Comparison of ENCODE assay signal across 10 mouse cellular contexts in genomic region chr4:57829131-57829530, GRCm38 (mm10).
"Had no signal": no experiment of that assay in that cellular context is flagged by ENCODE, and none has a peak within 500 bp of the region (broad histone marks: within the 10 kb centered on the region; RNA-seq: fewer than 3 reads in every experiment).

No protein-coding gene starts in this region.

- H3K9me3 ChIP-seq: liver, embryonic 15.5 days; lung, embryonic 15.5 days; midbrain, embryonic 12.5 days; stomach, embryonic 15.5 days had no signal

- H3K4me2 ChIP-seq: liver, embryonic 11.5 days; liver, embryonic 15.5 days; lung, embryonic 15.5 days; midbrain, embryonic 12.5 days; stomach, embryonic 15.5 days had no signal

- H3K4me1 ChIP-seq: liver, embryonic 15.5 days; stomach, embryonic 15.5 days had no signal

- H3K9ac ChIP-seq: liver, embryonic 15.5 days; lung, embryonic 15.5 days; midbrain, embryonic 12.5 days; stomach, embryonic 15.5 days had no signal

- H3K27ac ChIP-seq: liver, embryonic 15.5 days; lung, embryonic 15.5 days; midbrain, embryonic 12.5 days; stomach, embryonic 15.5 days had no signal

- DNase-seq: kidney, adult 18-20 months; kidney, postnatal 14 days; left cerebral cortex, postnatal 4 days; right cerebral cortex, postnatal 14 days; thymus, postnatal 4 days had no signal

- H3K27me3 ChIP-seq: liver, embryonic 15.5 days; lung, embryonic 15.5 days; stomach, embryonic 15.5 days had no signal

- H3K36me3 ChIP-seq: liver, embryonic 15.5 days; lung, embryonic 15.5 days; midbrain, embryonic 12.5 days; stomach, embryonic 15.5 days had no signal

- H3K4me3 ChIP-seq: liver, embryonic 15.5 days; lung, embryonic 15.5 days; midbrain, embryonic 12.5 days; stomach, embryonic 15.5 days had no signal
